Mouse (Mus musculus): ENCODE data around the gene Tmcc3.

GRCm38 (mm10) chr10:94521107-94521401, 209.3 kb downstream of the Tmcc3 start:
- TF ChIP-seq CTCF (conservative IDR thresholded peaks at IDR 0.05; ENCODE audit: low read length) (no peak), POU5F1 (IDR thresholded peaks at IDR 0.05; ENCODE audit: borderline replicate concordance, low read length) (no peak), NANOG (IDR thresholded peaks at IDR 0.05; ENCODE audit: borderline replicate concordance, low read length) (no peak)
